Mouse (Mus musculus): ENCODE data around the gene Crygn.
"Not testable (repeated sequence)": the region's sequence is repeated elsewhere in the genome, so short reads cannot be mapped to it uniquely, and the experiment has no call there.

The Crygn gene

DNA sequence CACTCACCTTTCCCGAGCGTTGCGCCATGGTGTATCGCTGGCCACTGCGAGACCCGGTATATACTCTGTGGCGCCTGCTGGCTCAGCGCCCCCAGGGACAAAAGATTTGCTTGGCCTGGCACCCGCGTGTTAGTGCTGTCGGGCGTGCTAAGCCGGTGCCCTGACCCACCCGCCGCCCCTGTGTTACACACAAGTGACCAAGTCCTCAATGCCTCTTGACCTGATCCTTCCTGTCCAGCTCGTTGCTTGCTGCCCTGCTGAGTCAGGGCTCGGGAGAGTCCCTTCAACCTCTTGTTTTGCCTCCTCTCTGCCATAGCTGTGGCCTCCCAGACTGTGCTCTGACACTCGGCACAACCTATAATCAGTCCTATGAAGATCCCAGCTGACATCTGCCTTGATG, at the start of gene Crygn:
Crygn (minus strand) TSS at position 193 of the 400 bp plus-strand sequence.
- DNase-seq = no peak

DNA sequence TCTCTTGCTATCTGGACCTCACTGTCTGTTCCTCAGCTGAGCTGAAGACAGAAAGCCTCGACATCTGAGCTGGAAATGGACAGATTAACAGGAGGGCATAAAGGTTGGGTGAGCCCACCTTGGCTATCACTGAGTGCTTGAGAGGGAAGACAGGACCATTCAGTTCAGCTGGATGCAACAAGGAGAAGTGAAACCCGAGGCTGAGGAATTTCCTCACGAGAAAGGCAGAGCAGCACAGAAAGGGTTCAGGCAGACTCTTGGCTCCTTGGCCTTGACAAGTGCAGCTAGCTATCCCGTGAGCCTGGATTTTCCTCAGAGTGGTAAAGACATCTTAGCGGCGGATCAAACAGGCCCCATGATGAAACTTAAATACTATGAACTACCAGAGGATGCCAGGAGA, 47.4 kb upstream of the Crygn start:
- DNase-seq = no peak

DNA sequence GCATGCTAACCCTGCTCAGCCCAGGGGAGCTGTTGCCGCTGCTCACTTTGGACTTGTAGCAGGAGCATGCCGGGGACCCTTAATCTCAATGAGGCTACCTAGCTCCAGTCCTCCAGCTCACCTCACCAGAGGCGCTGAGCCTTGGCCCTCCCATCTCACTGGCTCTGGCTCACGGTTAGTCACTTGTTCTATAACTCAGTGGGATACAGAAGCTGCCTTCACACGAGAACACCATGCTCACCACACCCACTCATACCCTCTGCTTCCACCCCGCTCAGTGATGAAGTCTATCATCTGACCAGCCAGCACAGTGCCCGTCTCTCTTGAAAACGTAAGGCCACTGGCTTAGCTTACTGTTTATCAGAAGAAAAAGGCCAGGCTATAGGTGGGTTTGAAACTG, 46.9 kb upstream of the Crygn start:
- no peak for DNase-seq

DNA sequence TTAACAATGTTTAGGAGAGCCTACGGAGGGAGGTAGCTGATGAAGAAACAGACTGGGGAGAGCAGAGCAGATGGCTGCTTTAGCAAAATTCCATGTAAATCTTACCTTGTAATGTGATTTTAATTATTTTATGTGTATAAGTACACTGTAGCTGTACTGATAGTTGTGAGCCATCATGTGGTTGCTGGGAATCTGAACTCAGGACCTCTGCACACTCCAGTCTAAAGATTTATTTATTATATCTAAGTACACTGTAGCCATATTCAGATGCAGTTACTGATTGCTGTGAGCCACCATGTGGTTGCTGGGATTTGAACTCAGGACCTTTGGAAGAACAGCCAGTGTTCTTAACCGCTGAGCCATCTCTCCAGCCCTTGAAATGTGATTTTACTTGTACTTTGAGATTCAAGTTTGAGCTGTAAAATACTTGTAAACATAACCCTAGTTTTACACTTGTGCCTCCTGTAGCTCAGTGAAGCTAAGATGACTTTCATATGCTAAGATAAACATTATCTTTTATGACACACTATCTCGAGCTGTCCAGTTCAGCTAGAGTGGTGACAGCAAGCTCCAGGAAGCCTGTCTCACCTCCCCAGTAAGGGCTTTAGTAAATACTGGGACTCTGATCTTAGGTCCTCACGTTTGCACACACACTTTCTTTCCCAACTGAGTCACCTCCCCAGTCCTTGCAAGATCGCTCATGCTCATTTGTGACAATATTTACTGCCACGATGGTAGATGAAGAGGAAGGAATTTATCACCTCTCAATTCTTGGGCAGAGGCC, 44.2 kb upstream of the Crygn start:
- no peak for DNase-seq

DNA sequence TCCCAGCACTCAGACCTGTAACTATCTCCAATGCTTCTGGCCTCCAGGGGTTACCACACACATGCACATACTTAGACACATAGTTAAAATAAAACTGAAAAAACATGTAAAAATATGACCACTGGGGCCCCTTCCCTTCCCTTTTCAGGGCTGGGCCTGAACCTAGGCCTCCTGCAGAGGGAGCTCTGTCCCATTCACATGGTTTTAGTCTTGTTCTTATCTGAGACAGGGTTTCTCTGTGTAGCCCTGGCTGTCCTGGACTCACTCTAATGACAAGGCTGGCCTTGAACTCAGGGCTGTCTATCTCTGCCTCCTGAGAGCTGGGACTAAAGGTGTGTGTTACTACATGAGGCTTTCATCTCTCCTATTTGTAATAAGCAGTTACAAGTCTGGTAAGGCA, 42.6 kb upstream of the Crygn start:
- no peak for DNase-seq

DNA sequence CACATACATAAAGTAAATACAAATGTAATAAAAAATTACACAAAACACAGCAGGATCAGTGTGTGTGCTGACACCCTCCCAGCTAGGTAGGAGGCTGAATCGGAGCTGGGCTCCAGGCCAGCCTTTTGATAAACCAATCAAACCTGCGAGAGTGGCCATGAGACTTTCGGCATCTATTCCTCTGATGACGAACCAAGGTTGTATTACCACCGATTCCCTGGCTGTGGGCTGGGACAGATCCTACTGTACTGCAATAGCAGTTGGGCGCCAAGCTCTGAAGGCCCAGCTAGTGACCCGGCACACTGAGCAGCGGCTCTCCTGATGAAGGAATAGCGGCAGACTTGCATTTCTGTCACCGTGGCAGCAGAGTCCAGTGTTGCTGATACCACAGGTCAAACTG, 40.8 kb upstream of the Crygn start:
- no peak for DNase-seq

DNA sequence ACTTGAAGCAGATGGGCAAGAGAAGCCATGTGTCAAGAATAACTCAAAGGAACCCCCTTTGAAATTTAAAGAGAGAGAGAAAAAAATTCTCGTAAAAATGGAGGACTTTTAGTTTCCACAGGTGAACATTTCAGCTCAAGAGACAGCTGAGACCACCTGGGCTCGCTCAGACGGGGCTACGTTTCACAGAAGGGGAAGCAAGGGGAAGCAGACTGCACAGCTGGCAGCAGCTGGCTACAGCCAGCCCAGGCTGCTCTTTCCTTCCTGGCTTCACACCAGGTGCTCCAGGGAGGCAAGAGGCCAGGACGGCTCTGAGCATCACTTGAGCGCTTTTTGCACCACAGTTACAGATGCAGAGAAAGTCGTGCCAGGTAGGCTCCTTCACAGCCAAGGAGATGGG, 40.0 kb upstream of the Crygn start:
- DNase-seq = no peak

DNA sequence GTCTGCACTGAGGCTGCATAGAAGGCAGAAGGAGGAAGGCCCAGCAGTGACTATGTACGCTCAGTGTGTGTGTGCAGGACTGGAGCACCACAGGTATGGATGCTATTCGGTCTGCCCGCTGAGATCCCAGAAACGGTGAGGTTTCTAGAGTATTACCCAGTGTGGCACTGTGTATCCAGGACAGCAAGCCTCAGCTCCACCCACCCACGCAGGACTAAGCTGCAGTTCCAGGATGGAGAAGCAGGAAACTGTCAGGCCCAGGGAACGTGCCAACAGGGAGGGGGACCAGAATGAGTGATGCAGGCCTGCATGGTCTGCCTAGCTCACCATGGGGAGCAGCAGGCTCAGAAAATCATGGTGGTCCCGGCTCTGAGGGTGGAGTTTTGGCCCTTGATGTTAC, 35.2 kb upstream of the Crygn start:
- no peak for DNase-seq

DNA sequence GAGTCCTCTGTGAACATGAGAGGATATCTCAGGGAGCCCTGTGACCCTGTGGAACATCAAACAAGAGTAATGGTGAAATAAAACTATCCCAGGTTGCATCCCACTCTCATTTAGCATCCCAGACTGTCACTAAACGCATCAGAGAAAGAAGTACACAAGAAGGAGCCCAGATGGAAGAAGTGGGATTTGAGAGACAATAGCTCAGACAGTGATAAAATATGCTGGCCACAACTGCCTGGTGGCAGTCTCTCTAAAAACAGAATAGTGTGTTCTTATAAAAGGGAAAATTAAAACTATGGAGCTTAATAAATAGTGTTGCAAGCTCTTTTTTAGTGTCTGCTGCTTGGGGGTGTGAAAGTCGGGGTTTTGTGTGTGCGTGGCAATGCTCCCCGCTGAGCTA, 25.1 kb upstream of the Crygn start:
- no peak for DNase-seq

DNA sequence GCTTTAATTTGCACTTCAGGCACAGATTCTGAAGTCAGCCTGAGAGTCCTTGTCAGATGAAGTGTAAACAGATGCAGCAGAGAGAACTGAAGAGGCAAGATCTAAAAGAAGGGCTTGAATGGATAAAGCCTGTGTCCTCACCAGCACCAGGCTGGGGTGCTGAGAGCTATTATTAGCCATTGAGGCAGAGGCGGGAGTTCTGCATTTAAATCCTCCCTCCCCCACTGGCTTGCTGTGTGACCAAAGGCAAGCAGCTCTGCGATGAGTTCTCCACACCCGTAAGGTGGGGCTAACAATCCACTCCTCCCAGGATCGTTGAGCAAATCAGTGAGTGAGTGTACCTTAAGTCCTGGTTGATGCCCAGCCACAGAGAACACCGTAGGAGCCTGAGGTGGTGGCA, 23.2 kb upstream of the Crygn start:
- DNase-seq = no peak

DNA sequence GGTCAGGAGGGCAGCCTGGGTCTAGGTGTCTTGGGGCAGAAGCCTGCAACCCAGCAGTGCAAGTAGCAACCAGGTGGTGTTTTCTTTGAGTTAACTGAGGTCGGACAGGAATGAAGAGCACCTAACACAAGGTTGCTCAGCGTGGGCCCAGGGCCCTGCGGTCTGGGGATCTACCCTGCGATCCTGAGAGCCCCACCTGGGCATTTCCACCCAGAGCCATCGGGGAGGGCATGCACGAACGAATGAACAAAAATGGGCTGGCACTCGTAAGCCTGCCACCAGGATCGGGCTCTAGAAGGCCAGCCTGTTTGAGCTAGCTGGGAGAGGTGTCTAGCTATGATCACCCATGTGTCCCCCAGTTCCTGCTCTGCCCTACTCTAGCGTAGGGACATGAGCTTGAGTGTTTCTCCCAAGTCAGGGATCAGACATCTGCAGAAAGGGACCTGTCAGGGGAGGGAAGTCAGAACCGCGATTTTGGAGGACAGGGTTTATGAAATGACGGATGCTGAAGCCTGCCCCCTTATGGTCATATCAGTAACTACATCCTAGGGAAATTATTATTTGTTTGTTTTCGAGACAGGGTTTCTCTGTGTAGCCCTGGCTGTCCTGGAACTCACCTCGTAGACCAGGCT, 22.2 kb upstream of the Crygn start:
- peak; percentile 45 for DNase-seq

DNA sequence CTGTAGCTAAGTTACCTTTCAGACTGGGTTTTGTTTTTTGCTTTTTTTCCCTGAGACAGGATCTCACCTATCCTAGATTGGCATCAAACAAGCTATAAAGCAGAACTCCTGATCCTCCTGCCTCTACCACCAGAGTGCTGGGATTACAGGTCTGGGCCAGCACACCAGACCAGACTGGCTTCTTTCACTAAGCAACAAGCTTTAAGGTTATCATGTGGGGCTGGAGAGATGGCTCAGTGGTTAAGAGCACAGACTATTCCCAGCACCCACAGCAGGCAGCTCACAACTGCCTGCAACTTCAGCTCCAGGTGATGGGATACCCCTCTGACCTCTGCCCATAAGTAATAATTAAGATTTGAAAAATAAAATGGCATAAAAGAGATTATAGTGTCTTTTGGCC, 21.5 kb upstream of the Crygn start:
- no peak for DNase-seq

DNA sequence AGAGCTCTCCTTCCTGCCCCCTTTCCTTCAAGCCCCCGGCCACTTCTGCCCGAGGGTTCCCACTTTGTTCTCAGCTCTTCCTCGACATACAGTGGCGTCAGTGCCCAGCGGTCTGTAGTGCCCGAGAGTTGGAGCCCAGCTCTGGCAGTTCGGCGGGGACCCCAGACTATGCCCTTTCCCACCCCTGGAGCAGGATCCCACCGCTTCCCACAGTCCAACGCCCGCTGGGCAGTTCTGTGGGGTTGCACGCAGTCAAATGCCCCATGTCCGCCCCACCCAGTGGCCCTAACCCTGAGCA, 21.0 kb upstream of the Crygn start:
- no peak for DNase-seq

DNA sequence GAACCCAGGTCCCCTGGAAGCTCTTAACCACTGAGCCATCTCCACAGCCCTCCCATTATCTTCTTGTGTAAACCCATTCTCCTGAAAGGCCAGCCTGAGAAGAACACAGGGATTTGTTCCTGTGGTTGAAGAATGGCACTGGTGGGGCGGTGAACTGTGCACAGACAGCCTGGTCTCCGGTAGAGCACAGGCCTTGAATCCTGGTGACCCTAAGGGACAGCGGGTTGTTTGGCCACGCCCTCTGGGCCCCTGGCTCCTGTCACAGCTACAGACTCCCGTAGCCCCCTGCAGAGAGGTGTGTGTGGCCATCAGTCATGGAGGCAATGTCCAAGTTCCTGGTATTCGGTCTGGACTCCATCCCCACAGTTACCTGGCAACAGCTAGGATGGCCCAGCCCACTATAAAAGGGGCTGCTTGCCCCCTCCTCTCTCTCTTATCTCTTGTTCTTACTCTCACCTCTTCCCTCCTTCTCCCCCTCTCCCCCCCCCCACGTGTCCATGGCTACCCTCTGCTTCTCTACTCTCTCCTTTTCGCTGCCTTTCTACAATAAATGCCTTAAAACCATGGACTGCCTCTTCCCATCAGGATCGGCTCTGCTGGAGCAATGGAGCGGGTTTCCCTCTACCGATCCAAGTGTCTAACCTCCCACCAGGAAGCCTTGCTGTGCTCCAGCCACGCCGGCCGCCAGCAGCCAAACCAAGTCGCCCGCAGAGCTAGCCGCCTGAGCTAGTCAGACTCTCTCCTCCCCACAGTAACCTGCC, 20.5 kb upstream of the Crygn start:
- DNase-seq = no peak

DNA sequence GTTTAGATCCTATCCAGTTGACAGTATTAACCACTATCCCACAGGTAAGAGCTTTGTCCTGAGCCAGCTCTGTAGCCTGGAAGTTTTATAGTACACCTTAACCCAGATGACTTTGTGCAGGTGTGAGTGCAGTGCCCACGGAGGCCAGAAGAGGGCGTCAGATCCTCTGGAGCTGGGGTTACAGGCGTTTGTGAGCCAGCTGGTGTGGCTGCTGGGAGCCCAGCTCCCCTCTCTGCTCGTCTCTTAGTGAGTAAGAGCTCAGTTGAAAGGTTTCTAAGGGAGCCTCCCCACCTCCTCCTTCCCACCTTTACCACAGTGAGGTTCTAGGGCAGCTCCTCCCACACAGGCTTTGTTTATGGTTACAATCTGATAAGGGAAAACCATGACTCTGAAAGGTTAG, 18.9 kb upstream of the Crygn start:
- no peak for DNase-seq

DNA sequence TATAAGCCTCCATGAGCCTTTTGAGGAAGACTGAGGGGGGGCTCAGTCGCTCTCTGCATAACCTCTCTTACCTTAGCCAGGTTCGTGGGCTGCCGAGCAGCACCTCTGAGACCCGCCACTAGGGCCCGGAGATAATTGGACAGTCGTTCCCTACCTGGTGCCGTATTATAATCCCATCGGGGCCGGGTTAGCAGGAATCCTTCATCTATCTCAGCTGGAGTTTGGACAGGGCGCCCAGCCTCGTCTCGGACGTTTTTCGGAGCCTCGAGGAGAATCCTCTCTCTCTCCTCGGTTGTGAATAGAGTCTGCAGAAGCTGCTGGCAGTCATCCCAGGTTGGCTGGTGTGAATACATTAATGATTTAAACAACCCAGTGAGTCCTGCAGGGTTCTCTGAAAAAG, 16.7 kb upstream of the Crygn start:
- DNase-seq = not testable (repeated sequence)

DNA sequence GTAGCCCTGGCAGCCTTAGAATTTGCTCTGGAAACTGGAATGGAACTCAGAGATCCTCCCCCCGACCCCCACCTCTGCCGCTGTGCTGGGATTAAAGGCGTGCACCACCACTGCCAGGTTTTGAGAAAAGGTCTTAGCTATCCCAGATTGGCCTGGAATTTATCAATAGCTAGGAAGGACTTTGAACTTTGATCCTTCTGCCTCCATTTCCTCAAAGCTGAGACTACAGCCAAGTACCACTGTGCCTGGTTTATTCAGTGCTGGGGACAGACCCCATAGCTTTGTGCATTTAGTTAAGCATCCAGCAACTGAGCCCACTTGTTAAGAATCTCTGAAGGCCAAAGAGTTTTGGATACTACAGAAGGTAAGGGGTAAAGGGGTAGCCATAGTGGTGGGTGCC, 877 bp downstream of the Crygn start:
- no peak for DNase-seq

DNA sequence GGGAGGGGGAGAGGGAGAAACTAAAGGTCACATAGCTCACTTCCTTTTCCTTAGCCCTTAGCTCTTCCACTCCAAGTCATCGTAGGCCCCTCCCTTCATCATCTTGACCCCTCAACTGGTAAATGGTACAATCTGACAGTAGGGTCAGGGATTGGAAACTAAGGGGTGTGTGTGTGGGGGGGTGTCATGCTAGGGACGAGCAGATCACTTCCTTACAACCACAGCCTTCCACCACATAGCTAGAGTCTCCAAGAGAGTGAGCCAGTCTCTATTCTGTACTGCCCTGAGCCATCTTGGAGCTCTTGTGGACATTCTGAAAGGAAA, 5.7 kb downstream of the Crygn start:
- no peak for DNase-seq

DNA sequence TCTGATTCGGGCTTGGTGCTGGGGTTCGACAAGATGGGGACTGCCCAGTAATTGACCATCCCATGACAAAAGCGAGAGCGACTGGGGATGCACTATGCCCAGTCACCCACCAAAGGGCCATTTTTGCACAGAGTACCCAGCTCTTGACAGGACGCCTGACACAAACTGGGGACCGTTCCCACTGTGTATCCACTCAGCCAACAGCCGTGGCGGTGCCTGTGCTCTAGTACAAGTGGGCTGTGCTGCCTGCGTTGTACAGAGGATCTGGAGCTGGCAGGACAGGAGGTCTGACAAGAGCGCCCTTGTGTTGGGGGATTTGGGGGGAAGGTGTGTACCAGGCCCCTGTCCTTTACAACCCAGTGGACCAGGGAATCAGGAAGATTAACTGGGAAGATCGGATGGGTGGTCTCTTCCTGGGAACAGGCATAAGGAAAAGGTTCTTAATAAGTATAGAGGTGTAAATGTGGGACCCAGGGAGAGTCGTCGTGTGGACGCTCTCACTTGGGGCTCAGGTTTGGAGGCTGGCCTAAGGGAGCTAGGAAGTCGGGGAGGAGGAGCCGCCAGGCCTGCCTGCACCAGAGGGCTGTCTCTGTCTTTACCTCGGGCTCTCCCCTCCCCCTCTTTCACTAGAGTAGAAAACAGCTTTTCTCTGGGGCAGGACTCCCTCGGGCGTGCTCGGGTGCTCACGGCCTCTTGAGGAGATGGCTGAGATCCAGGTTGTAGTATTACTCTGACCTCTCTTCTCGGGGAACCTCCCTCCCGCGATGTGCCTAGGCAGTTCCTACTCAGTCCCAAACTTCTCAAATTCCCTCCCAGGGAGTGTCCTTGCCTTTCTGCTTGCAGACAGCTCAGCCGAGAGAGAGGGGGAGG, 6.3 kb downstream of the Crygn start:
- DNase-seq = peak; percentile 51

DNA sequence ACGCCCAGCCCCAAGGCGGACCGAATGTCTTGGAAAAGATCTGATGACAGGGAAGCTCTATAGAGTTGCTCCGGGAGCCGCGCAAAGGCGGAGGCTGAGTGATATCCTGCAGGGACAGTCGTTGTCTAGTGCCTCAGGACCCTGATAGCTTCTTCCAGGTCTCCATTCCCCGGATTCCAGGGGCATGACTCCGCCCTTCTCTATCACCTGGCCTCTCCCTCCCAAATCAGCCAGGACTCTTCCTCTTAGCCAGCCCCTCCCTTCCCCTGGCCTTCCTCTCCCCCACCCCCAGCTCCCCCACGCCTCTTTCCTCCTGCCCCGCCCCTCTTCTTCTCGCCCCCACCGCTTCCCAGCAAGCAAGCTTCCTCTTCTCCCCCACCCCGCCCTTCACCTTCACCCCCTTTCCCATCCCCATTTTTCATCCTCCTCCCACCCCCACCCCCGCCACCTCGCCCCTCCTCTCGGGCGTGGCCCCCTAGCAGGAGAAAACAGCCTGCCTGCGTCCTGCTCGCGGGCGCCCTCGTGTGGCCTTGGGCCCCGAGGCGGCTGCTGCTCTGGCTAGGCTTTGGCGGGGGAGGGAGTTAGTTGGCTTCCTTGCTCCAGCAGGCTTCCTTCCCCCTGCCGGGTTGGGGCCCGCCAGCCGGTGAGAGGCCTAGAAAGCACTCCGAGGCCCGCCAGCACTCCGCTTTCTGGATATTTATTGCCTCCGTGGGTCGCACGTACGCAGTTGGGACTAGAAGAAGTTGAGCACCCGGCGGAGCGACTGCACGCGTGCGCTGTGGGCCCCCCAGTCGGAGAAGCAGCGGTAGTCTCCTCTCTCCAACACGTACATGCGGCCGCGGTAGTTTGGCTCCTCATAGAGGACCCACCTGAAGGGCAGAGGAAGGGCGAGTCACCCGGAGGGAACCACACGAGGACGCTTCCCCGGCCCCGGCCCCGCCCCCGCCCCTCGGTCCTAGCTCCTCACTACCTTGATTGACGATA, 7.2 kb downstream of the Crygn start:
- DNase-seq = peak; percentile 89

DNA sequence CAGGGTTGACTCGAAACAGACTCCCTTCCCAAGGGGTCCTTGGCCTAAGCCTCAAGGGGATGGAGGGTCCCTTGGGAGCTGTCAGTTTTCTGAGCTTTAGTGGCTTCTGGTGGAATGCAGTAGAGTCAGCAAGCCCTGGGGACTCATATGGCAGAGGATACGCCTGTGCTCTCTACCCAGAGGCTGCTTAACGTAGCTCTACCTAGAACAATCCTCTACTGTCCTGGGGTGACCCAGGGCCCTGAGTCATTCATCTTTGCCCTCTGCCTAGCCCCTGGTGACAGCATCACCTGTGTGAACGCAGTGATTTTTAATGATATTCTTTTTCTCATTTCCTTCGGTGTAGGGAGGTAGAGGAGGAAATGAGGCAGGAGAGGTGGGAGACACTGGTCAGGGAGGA, 8.1 kb downstream of the Crygn start:
- DNase-seq = peak; percentile 22

DNA sequence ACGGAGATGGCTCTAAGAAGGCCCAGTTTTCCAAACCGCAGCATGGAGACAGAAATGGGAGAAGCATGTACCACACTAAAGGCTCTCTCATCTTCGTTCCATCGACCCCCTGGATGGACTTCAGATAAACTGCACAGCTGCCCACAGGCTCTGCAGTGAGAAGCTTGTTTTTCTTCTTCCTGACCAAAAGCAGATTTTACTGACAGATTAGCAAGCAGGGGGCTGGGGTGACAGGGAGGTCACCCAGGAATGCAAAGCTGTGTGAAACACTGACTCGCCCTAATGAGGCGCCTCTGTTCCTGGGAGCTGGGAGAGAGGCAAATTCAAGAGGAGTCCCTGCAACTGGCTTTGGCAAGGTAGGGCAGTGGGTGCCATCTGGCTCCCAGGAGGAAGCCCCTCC, 10.3 kb downstream of the Crygn start:
- no peak for DNase-seq

Measured in cerebellum, adult 9-11 months (tissue).